Mouse (Mus musculus) urinary bladder, adult 18-20 months (tissue): Measurements from ENCODE around the gene Gm5724.

Source experiments
- DNase-seq, 2 experiments: peaks; one replicate each; pipeline ENCODE4 v3.0.0; 2022; ENCODE audit warnings: low spot score in 2 of 2, mixed read lengths in 2 of 2

Gm5724 gene

DNA sequence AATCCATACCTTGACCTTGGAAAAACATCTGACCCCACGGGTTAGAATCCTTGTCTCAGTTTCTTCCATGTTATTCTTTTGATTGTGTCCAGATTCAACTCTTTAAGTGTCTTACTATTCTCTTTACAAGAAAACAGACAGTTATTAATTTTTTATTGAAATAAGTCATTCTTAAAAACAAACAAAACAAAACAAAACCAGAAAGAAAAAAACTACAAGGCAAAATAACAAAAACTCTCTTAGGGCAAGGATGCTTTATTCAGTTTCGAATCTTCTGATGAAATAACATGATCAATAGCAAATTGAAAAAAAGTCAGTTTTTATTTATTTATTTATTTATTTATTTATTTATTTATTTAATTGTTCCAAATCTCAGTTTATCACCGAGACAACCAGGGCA lies at the start of gene Gm5724:
Gene Gm5724, minus strand, starts transcription at position 101 of the 400 bp plus-strand sequence.
- DNase-seq, result no peak

DNA sequence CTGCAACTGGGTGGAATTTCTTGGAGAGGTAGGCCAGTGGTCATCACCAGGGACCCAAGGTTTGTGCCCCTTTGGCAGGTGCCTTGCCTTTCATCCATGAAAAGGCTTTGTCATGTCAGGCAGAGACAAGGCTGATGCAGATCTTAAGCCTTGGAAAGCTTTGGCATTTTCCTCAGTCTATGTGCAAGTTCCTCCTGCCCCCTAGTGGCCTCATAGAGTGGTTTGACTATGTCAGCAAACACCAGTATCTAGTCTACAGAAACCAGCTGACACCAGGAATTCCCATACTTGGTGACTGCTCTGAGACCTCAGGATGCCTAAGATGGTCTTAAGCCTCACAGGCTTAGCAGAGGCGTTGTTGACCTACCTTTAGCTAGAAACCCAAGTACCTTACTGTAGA lies 24.2 kb upstream of the Gm5724 start:
- DNase-seq, result peak in 1 of 2 experiments; percentile 0

DNA sequence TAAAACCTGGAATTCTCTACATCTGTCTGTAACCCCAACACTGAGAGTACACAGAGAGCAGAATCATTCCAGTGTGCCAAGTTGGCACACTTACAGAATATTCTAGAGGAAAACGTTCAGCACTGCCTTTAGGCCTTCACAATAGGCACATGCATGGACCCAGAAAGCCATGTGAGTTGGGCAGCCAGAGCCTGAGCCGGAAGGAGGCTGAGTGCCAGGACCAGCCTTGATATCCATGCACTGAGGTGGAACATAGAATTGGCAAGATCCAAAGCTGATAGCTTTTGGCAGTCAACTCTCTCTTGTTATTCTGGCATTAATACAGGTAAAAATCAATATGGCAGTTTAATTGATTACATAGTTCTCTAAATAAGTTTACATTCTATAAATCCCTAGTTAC lies 866 bp upstream of the Gm5724 start:
- DNase-seq, result no peak

DNA sequence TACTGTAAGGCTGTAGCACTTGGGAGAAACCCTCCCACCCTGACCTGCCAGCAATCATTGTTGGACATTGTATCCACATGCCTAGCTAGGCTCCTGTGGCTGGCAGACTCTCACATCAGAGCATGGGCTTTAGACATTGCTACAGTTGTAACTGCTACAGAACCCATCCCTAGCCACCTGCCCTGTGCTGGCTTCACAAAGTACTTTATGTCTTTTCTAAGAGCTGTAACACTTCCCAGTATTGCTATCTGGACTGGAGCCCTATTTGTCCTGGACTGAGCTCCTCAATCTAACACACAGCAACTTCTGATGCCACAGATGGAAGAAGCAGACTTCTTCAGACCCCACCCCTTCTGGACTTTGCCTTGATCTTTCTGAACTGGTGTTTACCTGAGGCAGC lies 82.4 kb downstream of the Gm5724 start:
- no peak for DNase-seq

DNA sequence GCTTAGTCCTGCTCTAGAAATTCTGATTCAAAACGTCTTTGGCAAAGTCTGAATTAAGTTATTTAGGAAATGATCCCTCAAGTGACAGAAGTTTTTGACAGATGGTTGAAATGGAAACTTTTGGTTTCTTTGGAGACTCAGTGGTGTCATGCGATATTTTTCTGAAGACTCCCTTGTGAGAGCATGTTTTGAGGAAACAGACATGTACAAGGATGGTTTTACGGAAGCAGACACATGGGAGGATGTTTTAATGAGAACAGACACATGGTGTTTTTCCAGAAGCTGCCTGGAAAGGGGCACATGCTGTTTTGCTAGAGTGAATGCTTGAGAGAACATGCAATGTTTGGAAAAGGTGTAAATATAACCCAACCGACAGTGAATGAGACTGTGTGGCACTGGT lies 86.6 kb downstream of the Gm5724 start:
- no peak for DNase-seq
